Mouse (Mus musculus): ENCODE measurements around the gene Zfp605. TPM values are rescaled to one million over a fixed set of nuclear protein-coding genes. Genes with fewer than 3 reads are reported as not detected.

Zfp605 gene
- polyA plus RNA-seq, 1 experiment from 2014 or later, result 12.5 TPM

DNA sequence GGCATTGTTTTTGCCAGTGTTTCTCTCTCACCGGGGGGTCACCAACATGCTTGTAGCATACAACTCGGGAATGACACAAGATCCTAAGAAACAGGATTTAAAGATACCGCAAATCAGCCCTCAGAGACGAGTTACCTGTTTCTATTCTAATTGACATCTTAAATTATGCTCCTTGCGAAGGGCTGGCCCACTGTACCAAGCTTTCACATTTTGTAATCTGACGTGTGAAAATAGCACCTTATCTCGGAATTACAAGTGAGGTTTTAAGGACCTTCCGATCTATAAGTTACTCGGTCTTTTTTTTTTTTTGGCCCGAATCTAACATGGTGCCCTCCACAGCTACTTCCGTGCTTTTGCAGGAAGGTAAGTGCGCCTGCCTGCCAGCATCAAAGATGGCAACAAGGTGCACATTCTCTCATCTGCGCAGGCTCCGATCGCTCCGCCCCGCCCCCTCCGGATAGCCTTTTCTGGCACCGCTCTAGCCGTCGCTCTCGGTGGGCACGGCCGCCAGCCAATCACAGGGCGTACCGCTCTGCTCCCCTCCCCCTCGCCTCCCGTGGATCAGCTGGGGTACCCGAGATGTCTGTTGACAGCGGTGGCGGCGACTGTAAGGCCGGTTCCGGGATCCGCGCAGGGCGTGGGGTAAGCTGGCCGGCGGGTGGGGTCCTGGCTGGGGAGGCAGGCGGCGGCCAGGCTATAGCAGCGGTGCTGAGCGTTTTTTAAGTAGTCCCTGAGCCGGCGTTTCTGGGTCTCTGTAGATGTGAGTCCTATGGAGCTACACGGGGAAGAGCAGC lies 25.6 kb downstream of the Zfp605 start, which contains the start of gene Chfr:
Gene Chfr, plus strand, starts transcription at position 550 of the 794 bp plus-strand sequence.
- peak; percentile 99 for ATAC-seq (ENCODE audit: low FRiP score)
- 3% methylated on average over 46 of the region's 46 CpGs for WGBS
- H3K36me3 ChIP-seq, result peaks cover 20% of the 10 kb centered on the region
- H3K27me3 ChIP-seq, result no peaks in the 10 kb centered on the region
- H3K4me3 ChIP-seq, result peak within 1 kb of the TSS; percentile 84
- peak within 1 kb of the TSS; percentile 90 for H3K9ac ChIP-seq
- peak within 1 kb of the TSS; percentile 70 for H3K4me2 ChIP-seq (replicated peaks)
- H3K9me3 ChIP-seq (replicated peaks), result peaks cover 9% of the 10 kb centered on the region
- peak within 1 kb of the TSS; percentile 85 for H3K27ac ChIP-seq
- peaks cover 8% of the 10 kb centered on the region for H3K4me1 ChIP-seq

GRCm38 (mm10) chr5:110136087-110136464 lies 26.2 kb downstream of the Zfp605 start:
- H3K27ac ChIP-seq, result peak overlapping the region; percentile 85
- peak; percentile 66 for ATAC-seq (ENCODE audit: low FRiP score)
- H3K4me1 ChIP-seq, result peaks cover 8% of the 10 kb centered on the region
- H3K36me3 ChIP-seq, result peaks cover 14% of the 10 kb centered on the region
- H3K9me3 ChIP-seq (replicated peaks), result peaks cover 4% of the 10 kb centered on the region; the same call in 1 of the 2 replicates
- no peaks in the 10 kb centered on the region for H3K27me3 ChIP-seq
- peak overlapping the region; percentile 84 for H3K4me3 ChIP-seq
- H3K9ac ChIP-seq, result peak overlapping the region; percentile 90
- 6% methylated on average over 18 of the region's 18 CpGs for WGBS
- H3K4me2 ChIP-seq (replicated peaks), result peak overlapping the region; percentile 70

GRCm38 (mm10) chr5:110137816-110138215 lies 27.9 kb downstream of the Zfp605 start:
- no peak for ATAC-seq (ENCODE audit: low FRiP score)
- no peaks in the 10 kb centered on the region for H3K27me3 ChIP-seq
- 94% methylated on average over 3 of the region's 3 CpGs for WGBS
- 0 out of 2 replicates have a peak, but pooled peaks cover 3% of the 10 kb centered on the region for H3K9me3 ChIP-seq (replicated peaks)
- no peak overlapping the region for H3K4me2 ChIP-seq (replicated peaks)
- no peak overlapping the region for H3K4me3 ChIP-seq
- peaks cover 18% of the 10 kb centered on the region for H3K36me3 ChIP-seq
- H3K27ac ChIP-seq, result no peak overlapping the region
- H3K9ac ChIP-seq, result no peak overlapping the region
- H3K4me1 ChIP-seq, result peaks cover 8% of the 10 kb centered on the region

DNA sequence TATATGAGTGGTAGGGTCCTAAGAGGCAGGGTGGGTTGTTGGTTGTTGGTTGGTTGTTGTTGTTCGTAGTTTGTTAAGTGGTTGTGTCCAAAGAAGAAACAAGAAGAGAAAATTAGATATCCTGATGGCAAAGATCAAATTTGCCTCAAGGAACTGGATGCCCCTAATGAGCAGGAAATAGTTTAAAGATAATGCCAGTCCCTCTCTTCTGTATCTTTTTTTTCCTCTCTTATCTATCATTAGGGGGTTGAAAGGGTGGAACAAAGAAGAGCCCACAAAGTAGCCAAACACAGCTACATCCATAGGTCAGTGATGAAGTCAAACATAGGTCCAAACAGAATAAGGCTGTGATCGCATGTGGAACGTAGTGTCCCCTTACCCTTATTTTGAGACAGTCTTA lies 29.4 kb downstream of the Zfp605 start:
- H3K27me3 ChIP-seq, result no peaks in the 10 kb centered on the region
- peaks cover 27% of the 10 kb centered on the region for H3K36me3 ChIP-seq
- no peaks in the 10 kb centered on the region for H3K9me3 ChIP-seq (replicated peaks)
- WGBS, result 94% methylated on average over 3 of the region's 3 CpGs
- no peak overlapping the region for H3K9ac ChIP-seq
- ATAC-seq (ENCODE audit: low FRiP score), result no peak
- no peak overlapping the region for H3K4me3 ChIP-seq
- no peak overlapping the region for H3K27ac ChIP-seq
- H3K4me1 ChIP-seq, result peaks cover 8% of the 10 kb centered on the region
- no peak overlapping the region for H3K4me2 ChIP-seq (replicated peaks)

GRCm38 (mm10) chr5:110140424-110140823 lies 30.5 kb downstream of the Zfp605 start:
- WGBS, result 94% methylated on average over 7 of the region's 7 CpGs
- H3K36me3 ChIP-seq, result peaks cover 37% of the 10 kb centered on the region
- no peak for ATAC-seq (ENCODE audit: low FRiP score)
- no peaks in the 10 kb centered on the region for H3K9me3 ChIP-seq (replicated peaks)
- no peaks in the 10 kb centered on the region for H3K27me3 ChIP-seq
- no peak overlapping the region for H3K4me2 ChIP-seq (replicated peaks)
- H3K4me3 ChIP-seq, result no peak overlapping the region
- H3K4me1 ChIP-seq, result peaks cover 8% of the 10 kb centered on the region
- no peak overlapping the region for H3K9ac ChIP-seq
- H3K27ac ChIP-seq, result no peak overlapping the region

DNA sequence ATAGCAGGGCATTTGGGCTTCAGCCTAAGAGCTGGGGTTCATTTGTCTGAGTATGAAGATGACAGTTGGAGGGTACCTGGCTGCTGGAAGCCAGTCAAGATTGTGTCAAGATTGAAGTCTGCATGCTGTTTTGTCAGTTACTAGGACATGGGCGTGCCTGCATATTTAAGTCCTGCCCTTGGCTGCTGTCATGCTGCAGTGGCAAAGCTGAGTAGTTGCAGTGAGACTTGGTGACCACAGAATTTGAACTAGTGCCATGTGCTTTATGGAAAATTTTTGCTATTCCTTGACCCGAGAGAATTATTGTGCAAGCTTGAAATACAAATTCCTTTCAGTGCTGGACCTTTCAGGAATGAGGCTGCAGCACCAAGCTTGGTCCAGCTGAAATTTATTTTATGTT lies 32.4 kb downstream of the Zfp605 start:
- WGBS, result 92% methylated on average over 2 of the region's 2 CpGs
- no peak overlapping the region for H3K4me3 ChIP-seq
- H3K4me1 ChIP-seq, result 0 out of 2 replicates have a peak, but pooled peaks cover under 1% of the 10 kb centered on the region
- no peaks in the 10 kb centered on the region for H3K9me3 ChIP-seq (replicated peaks)
- no peak overlapping the region; the same call in 1 of the 2 replicates for H3K9ac ChIP-seq
- H3K4me2 ChIP-seq (replicated peaks), result no peak overlapping the region
- ATAC-seq (ENCODE audit: low FRiP score), result no peak
- H3K27ac ChIP-seq, result no peak overlapping the region
- H3K27me3 ChIP-seq, result no peaks in the 10 kb centered on the region
- peaks cover 53% of the 10 kb centered on the region for H3K36me3 ChIP-seq

- peaks cover 60% of the 10 kb centered on the region for H3K36me3 ChIP-seq
- no peak for ATAC-seq (ENCODE audit: low FRiP score)
- H3K9me3 ChIP-seq (replicated peaks), result no peaks in the 10 kb centered on the region
- H3K9ac ChIP-seq, result no peak overlapping the region
- no peak overlapping the region for H3K4me3 ChIP-seq
- H3K4me1 ChIP-seq, result no peaks in the 10 kb centered on the region
- 93% methylated on average over 5 of the region's 5 CpGs for WGBS
- no peak overlapping the region for H3K4me2 ChIP-seq (replicated peaks)
- H3K27ac ChIP-seq, result no peak overlapping the region
- no peaks in the 10 kb centered on the region for H3K27me3 ChIP-seq
These were observed 33.1 kb downstream of the Zfp605 start for GRCm38 (mm10) chr5:110143007-110143406.

DNA sequence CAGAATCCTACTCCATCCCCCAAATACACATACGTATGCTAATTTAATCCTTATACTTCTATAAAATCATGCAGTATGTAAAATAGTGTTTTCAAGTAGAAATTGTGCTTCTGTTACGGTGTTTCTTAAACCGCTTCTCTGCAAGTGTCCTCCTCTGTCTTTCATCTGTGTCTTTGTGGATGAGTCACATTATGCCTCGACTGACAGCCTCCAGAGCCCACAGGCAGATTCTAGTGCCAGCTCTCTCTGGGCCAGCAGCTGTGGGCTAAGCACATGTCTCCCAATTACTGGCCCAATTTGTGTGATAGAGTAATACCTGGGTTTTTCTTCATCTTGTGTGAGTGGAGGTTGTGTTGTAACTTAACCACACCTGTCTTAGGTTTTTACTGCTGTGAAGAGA lies 59.5 kb downstream of the Zfp605 start:
- no peaks in the 10 kb centered on the region for H3K9me3 ChIP-seq (replicated peaks)
- no peaks in the 10 kb centered on the region for H3K27me3 ChIP-seq
- ATAC-seq (ENCODE audit: low FRiP score), result no peak
- no peak overlapping the region for H3K4me2 ChIP-seq (replicated peaks)
- H3K4me3 ChIP-seq, result no peak overlapping the region
- H3K36me3 ChIP-seq, result peaks cover 66% of the 10 kb centered on the region
- H3K27ac ChIP-seq, result no peak overlapping the region
- no peaks in the 10 kb centered on the region for H3K4me1 ChIP-seq
- WGBS, result 95% methylated on average over 4 of the region's 4 CpGs
- H3K9ac ChIP-seq, result no peak overlapping the region

- H3K9ac ChIP-seq, result peak within 1 kb of the TSS; percentile 89
- H3K9me3 ChIP-seq (replicated peaks), result no peaks in the 10 kb centered on the region
- under 1% methylated on average over 41 of the region's 41 CpGs for WGBS
- peak within 1 kb of the TSS; percentile 67 for H3K4me2 ChIP-seq (replicated peaks)
- peak within 1 kb of the TSS; percentile 64 for H3K27ac ChIP-seq
- ATAC-seq (ENCODE audit: low FRiP score), result peak; percentile 98
- peak within 1 kb of the TSS; percentile 92 for H3K4me3 ChIP-seq
- no peaks in the 10 kb centered on the region for H3K27me3 ChIP-seq
- H3K4me1 ChIP-seq, result peaks cover 9% of the 10 kb centered on the region
- H3K36me3 ChIP-seq, result peaks cover 7% of the 10 kb centered on the region
These were observed 66.6 kb downstream of the Zfp605 start, which contains the start of gene Golga3 for GRCm38 (mm10) chr5:110176362-110177020. Gene Golga3, plus strand, starts transcription at chr5:110176701.

- 4% methylated on average over 19 of the region's 19 CpGs for WGBS
- H3K27ac ChIP-seq, result peak overlapping the region; percentile 64
- H3K9ac ChIP-seq, result peak overlapping the region; percentile 89
- H3K4me1 ChIP-seq, result peaks cover 9% of the 10 kb centered on the region
- H3K27me3 ChIP-seq, result no peaks in the 10 kb centered on the region
- peak overlapping the region; percentile 92 for H3K4me3 ChIP-seq
- ATAC-seq (ENCODE audit: low FRiP score), result peak; percentile 14; the same call in 1 of the 2 replicates
- H3K9me3 ChIP-seq (replicated peaks), result no peaks in the 10 kb centered on the region
- H3K36me3 ChIP-seq, result peaks cover 7% of the 10 kb centered on the region
- H3K4me2 ChIP-seq (replicated peaks), result peak overlapping the region; percentile 67
These were observed 67.1 kb downstream of the Zfp605 start for GRCm38 (mm10) chr5:110177021-110177420.

DNA sequence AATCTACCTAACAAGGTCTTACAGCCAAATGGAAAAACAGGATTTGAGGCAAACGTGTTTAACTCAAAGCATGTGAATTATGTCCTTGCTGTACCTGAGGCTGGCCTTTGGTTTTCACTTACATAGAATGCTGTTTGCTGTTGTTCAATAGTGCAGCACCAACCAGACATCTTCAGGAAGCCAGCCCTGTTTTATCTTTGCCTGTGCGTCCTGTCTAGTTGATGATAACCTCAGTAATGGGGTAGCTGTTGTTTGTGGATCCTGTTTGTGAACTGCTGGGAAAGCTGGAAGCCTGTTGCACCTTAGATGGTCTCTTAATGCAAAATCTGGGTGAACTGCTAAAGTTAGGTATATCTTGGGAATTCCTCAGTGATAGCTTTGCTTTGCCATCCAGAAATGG lies 68.7 kb downstream of the Zfp605 start:
- ATAC-seq (ENCODE audit: low FRiP score), result no peak
- Histone ChIP-seq H3K27me3 (no peaks in the 10 kb centered on the region), H3K36me3 (peaks cover 10% of the 10 kb centered on the region; the same call in 1 of the 2 replicates), H3K4me2 (replicated peaks) (no peak overlapping the region), H3K4me1 (peaks cover 9% of the 10 kb centered on the region), H3K4me3 (no peak overlapping the region), H3K9me3 (replicated peaks) (no peaks in the 10 kb centered on the region), H3K27ac (no peak overlapping the region), H3K9ac (no peak overlapping the region)
- WGBS, result 94% methylated on average over 2 of the region's 2 CpGs

Measured in hindbrain, embryonic 12.5 days (tissue).